Mouse (Mus musculus) megakaryocyte, embryonic 14.5 days (primary cell): ENCODE data around the gene Pold3. TPM values are rescaled to one million over a fixed set of nuclear protein-coding genes. Genes with fewer than 3 reads are reported as not detected.

ENCODE experiments used
- H3K27me3 ChIP-seq: replicated peaks from 2 replicates; pipeline ENCODE3; 2012; ENCODE audit warnings: inconsistent platforms
- H3K36me3 ChIP-seq: replicated peaks from 2 replicates; pipeline ENCODE3; 2012; ENCODE audit warnings: low read length, inconsistent platforms, mixed read lengths
- H3K4me1 ChIP-seq: 2 replicates; pipeline ENCODE4 v1.6.1; 2012; ENCODE audit warnings: inconsistent platforms
- H3K4me3 ChIP-seq: replicated peaks from 2 replicates; pipeline ENCODE3; 2012; ENCODE audit warnings: moderate library complexity, mild to moderate bottlenecking, inconsistent platforms
- H3K9me3 ChIP-seq: 2 replicates; pipeline ENCODE4 v1.6.1; 2012; ENCODE audit warnings: inconsistent platforms
- FLI1 ChIP-seq: IDR thresholded peaks from 2 replicates; pipeline ENCODE4 v1.6.1; 2012; ENCODE audit warnings: low read length, inconsistent platforms, mixed read lengths
- GATA1 ChIP-seq: IDR thresholded peaks from 3 replicates; pipeline ENCODE4 v1.6.1; 2012; ENCODE audit warnings: mixed read lengths, low read length, inconsistent platforms, borderline replicate concordance
- polyA plus RNA-seq: library from polyadenylated mRNA; stranded (reverse); fragments of >175 nt; gene quantifications from 2 replicates; pipeline ENCODE4 v1.2.3, GENCODE M21; 2012; ENCODE audit warnings: low replicate concordance; ENCODE audit not compliant: insufficient read depth

The Pold3 gene
- 5.7 TPM in 1 of 2 replicates, not detected in the other for polyA plus RNA-seq

DNA sequence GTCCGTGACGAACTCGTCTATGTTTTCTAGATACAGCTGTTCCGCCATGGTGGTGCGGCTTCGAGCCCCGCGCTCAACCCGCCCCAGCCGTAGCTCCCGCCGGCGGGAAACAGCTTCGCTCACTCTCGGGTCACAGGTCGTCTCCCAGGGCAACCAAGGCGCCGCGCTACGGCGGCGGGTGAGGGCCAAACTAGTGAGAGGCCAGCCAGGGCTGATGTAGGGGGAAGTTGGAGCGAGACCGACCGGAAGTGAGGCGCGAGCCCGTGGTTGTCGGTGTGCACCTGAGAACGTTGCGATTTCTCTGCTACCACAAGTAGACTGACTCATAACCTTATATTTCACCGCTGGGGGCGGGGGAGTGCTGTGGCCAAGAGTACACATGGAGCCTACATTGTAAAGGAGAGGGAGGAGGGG lies at the start of gene Pold3:
Gene Pold3, minus strand, starts transcription at position 190 of the 414 bp plus-strand sequence.
- no peaks in the 10 kb centered on the region for H3K27me3 ChIP-seq
- H3K4me1 ChIP-seq = peaks cover 18% of the 10 kb centered on the region; the same call in 1 of the 2 replicates
- peak within 1 kb of the TSS; percentile 97 for H3K4me3 ChIP-seq
- H3K36me3 ChIP-seq = peaks cover 32% of the 10 kb centered on the region
- TF ChIP-seq GATA1 (no peak), FLI1 (peak; percentile 91; the same call in 1 of the 2 replicates)
- H3K9me3 ChIP-seq = no peaks in the 10 kb centered on the region

DNA sequence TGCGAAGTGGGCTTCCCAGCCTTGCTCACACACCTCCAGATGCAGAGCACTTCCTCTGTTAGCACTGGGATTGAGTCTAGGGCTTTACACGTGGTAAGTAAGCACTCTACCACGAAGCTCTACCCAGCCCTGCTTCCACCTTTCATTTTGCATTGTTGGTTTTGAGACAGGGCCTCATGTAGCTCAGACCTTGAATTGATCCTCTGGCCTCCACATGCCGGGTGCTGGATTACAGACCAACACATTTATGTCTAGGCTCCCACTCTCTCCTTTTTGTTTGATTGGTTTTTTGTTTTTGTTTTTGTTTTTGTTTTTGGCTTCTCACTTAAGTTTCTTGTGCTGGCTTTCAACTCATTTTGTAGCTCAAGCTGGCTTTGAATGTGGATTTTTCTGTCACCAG lies 49.4 kb upstream of the Pold3 start:
- TF ChIP-seq FLI1 (no peak), GATA1 (no peak)
- no peaks in the 10 kb centered on the region for H3K36me3 ChIP-seq
- H3K4me3 ChIP-seq = no peak overlapping the region
- no peaks in the 10 kb centered on the region for H3K4me1 ChIP-seq
- peaks cover 49% of the 10 kb centered on the region for H3K27me3 ChIP-seq
- H3K9me3 ChIP-seq = no peaks in the 10 kb centered on the region

GRCm38 (mm10) chr7:100168654-100169053 lies 47.3 kb upstream of the Pold3 start:
- TF ChIP-seq FLI1 = no peak
- no peak for TF ChIP-seq GATA1
- Histone ChIP-seq H3K4me1 (peaks cover 4% of the 10 kb centered on the region; the same call in 1 of the 2 replicates), H3K27me3 (peaks cover 37% of the 10 kb centered on the region), H3K36me3 (no peaks in the 10 kb centered on the region), H3K4me3 (no peak overlapping the region), H3K9me3 (no peaks in the 10 kb centered on the region)

DNA sequence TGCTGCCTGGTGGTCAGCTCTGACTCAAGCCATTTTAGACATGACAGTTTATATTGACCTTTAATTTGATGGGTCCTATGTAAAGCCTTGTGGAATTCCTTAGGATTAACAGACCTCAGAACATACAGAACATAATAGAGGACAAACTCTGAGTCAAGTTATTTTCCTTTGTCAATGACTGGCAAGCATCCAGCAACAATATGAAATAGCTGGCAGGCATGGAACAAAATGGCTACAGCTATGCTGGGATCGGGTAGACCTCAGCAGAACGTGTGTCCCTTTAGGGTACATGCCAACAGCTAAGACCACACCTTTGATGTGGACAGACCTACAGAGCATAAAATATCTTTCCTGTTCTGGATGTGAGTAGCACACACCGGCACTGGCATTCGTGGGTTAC lies 42.1 kb upstream of the Pold3 start:
- Histone ChIP-seq H3K4me3 (no peak overlapping the region), H3K27me3 (peaks cover 18% of the 10 kb centered on the region), H3K36me3 (no peaks in the 10 kb centered on the region), H3K9me3 (no peaks in the 10 kb centered on the region), H3K4me1 (peaks cover 17% of the 10 kb centered on the region)
- TF ChIP-seq GATA1 = no peak
- no peak for TF ChIP-seq FLI1

- H3K36me3 ChIP-seq = no peaks in the 10 kb centered on the region
- H3K27me3 ChIP-seq = peaks cover 8% of the 10 kb centered on the region
- H3K9me3 ChIP-seq = no peaks in the 10 kb centered on the region
- peaks cover 20% of the 10 kb centered on the region for H3K4me1 ChIP-seq
- peak overlapping the region; percentile 95 for H3K4me3 ChIP-seq
- TF ChIP-seq GATA1 = no peak
- TF ChIP-seq FLI1 = no peak
Observed at GRCm38 (mm10) chr7:100160006-100160405, 38.6 kb upstream of the Pold3 start.

GRCm38 (mm10) chr7:100159105-100159841 lies 37.9 kb upstream of the Pold3 start, which contains the start of gene Lipt2:
Gene Lipt2, plus strand, starts transcription at chr7:100159277.
- no peaks in the 10 kb centered on the region for H3K9me3 ChIP-seq
- H3K36me3 ChIP-seq = no peaks in the 10 kb centered on the region
- no peak for TF ChIP-seq FLI1
- TF ChIP-seq GATA1 = no peak
- H3K4me3 ChIP-seq = peak within 1 kb of the TSS; percentile 95
- H3K27me3 ChIP-seq = peaks cover 9% of the 10 kb centered on the region
- peaks cover 16% of the 10 kb centered on the region for H3K4me1 ChIP-seq

DNA sequence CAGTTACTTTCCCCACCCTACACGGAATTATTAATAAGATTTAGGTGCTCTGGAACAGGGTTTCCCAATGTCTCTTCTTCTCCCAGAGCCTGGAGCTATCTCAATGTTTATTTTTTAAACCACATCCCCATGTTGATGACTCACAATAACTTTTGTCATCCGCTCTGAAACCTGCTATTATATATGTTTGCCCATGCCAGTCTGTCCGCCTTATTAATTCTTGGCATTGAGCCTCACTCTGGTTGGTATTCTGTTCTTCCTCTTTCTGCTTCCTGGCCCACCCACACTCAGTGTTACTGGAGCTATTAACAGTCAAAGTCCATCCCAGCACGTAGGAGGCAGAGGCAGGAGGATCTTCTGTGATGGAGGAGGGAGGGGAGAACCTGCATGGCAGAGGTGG lies 36.3 kb upstream of the Pold3 start:
- Histone ChIP-seq H3K36me3 (no peaks in the 10 kb centered on the region), H3K4me3 (no peak overlapping the region), H3K4me1 (peaks cover 16% of the 10 kb centered on the region), H3K9me3 (no peaks in the 10 kb centered on the region), H3K27me3 (peaks cover 12% of the 10 kb centered on the region)
- no peak for TF ChIP-seq FLI1
- no peak for TF ChIP-seq GATA1

DNA sequence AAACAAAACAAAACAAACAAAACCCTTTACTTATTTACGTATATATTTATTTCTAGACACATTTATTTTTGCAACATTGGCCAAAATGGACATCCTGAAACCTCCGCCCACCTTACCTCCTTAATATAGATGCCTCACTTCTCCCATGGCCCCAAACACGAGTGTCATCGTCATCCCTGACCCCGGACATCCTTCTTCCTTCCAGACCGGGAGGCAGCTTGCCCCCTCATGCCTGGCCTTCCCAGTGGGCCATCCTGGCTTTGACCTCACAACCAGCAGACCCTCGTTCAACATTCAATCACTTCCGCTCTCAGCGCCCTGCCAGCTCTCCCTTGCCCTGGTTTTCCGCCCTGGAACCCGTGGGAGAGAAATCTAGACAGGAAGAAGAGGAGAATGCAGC lies 29.3 kb upstream of the Pold3 start:
- H3K4me1 ChIP-seq = no peaks in the 10 kb centered on the region
- peaks cover 30% of the 10 kb centered on the region for H3K27me3 ChIP-seq
- H3K4me3 ChIP-seq = no peak overlapping the region
- no peaks in the 10 kb centered on the region for H3K9me3 ChIP-seq
- no peaks in the 10 kb centered on the region for H3K36me3 ChIP-seq
- TF ChIP-seq GATA1 (no peak), FLI1 (no peak)

- TF ChIP-seq FLI1 (no peak), GATA1 (no peak)
- H3K4me3 ChIP-seq = no peak overlapping the region
- H3K27me3 ChIP-seq = peaks cover 29% of the 10 kb centered on the region
- H3K36me3 ChIP-seq = no peaks in the 10 kb centered on the region
- no peaks in the 10 kb centered on the region for H3K4me1 ChIP-seq
- no peaks in the 10 kb centered on the region for H3K9me3 ChIP-seq
Observed at GRCm38 (mm10) chr7:100150086-100150485, 28.7 kb upstream of the Pold3 start.

- Histone ChIP-seq H3K4me1 (no peaks in the 10 kb centered on the region), H3K27me3 (peaks cover 31% of the 10 kb centered on the region), H3K4me3 (no peak overlapping the region), H3K9me3 (no peaks in the 10 kb centered on the region), H3K36me3 (no peaks in the 10 kb centered on the region)
- TF ChIP-seq GATA1 (no peak), FLI1 (no peak)
Observed at GRCm38 (mm10) chr7:100148586-100148985, 27.2 kb upstream of the Pold3 start.
